24 mouse cellular contexts compared by ENCODE assay signal in the genomic region with DNA sequence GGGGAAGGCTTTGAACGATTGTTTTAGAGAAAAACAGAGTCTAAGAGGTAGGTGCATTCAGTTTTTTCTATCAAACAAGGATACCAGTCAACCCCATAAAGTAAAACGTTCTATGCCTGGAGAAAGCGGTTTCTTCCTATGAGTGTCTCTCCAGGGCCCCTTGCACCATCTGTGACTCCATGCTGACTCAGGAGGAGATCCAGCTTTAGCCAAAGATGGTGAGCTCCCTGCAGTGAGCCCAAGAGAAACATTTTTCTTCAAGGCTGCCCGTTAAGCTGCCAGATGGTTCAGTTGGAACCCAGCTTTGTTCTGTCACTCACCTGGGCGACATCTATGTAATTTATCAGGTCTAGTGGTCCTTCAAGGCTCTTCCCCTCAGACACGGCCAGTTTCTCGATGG. TPM values are rescaled to one million over a fixed set of nuclear protein-coding genes. Genes with fewer than 3 reads are reported as not detected.
A peak's percentile ranks its signal among the peaks of the same experiment; 100 is the strongest.
DNase-seq lines count a peak whose midpoint lies in the region; ATAC-seq and TF ChIP-seq lines count a peak whose summit lies in the region.
"Had no signal": no experiment of that assay in that cellular context is flagged by ENCODE, and none has a peak within 500 bp of the region (broad histone marks: within the 10 kb centered on the region; RNA-seq: fewer than 3 reads in every experiment).

No protein-coding gene starts in this region.

- H3K27me3 ChIP-seq in hindbrain, embryonic 13.5 days: no peaks in the 10 kb centered on the region
- no peaks in the 10 kb centered on the region for H3K27me3 ChIP-seq in hindbrain, embryonic 10.5 days (ENCODE audit: insufficient read depth, poor library complexity, severe bottlenecking)
- no peaks in the 10 kb centered on the region for H3K27me3 ChIP-seq in kidney, embryonic 16.5 days (ENCODE audit: insufficient read depth, low read length)
- H3K27me3 ChIP-seq in heart, embryonic 11.5 days (ENCODE audit: control insufficient read depth, insufficient read depth, low read length): no peaks in the 10 kb centered on the region
- H3K27me3 ChIP-seq: embryonic facial prominence, embryonic 12.5 days; forebrain, embryonic 12.5 days; heart, embryonic 15.5 days; kidney, embryonic 15.5 days; midbrain, embryonic 13.5 days had no signal

- H3K4me2 ChIP-seq in hindbrain, embryonic 13.5 days: no peak overlapping the region
- no peak overlapping the region for H3K4me2 ChIP-seq in kidney, embryonic 16.5 days (replicated peaks; ENCODE audit: low read depth, low read length)
- H3K4me2 ChIP-seq in heart, embryonic 11.5 days: no peak overlapping the region
- H3K4me2 ChIP-seq: embryonic facial prominence, embryonic 12.5 days; forebrain, embryonic 12.5 days; heart, embryonic 15.5 days; kidney, embryonic 15.5 days; lung, embryonic 14.5 days; midbrain, embryonic 13.5 days had no signal

- no peak for DNase-seq in hindbrain, embryonic 10.5 days (ENCODE audit: low spot score)
- DNase-seq in brain, embryonic 14.5 days (ENCODE audit: low read depth): peak; percentile 15
- peak; percentile 86 for DNase-seq in cerebellum, adult 9-10 months
- DNase-seq in right cerebral cortex, postnatal 14 days: no peak
- DNase-seq: adrenal gland, postnatal 25 days; B cell, adult 2 months; gastrocnemius, postnatal 36 days; heart, postnatal 4 days; kidney, postnatal 4 days; lung, embryonic 14.5 days; right cerebral cortex, postnatal 25 days; spleen, adult 18-20 months had no signal

- TF ChIP-seq CTCF in brain, embryonic 14.5 days (IDR thresholded peaks at IDR 0.05; ENCODE audit: borderline replicate concordance, extremely low read depth, insufficient read depth, insufficient read length): no peak

- no peak overlapping the region for H3K9ac ChIP-seq in hindbrain, embryonic 13.5 days
- H3K9ac ChIP-seq in kidney, embryonic 16.5 days (replicated peaks; ENCODE audit: low read length): no peak overlapping the region
- no peak overlapping the region for H3K9ac ChIP-seq in heart, embryonic 11.5 days (ENCODE audit: low read depth, low read length)
- H3K9ac ChIP-seq: embryonic facial prominence, embryonic 12.5 days; forebrain, embryonic 12.5 days; heart, embryonic 15.5 days; kidney, embryonic 15.5 days; liver, embryonic 14.5 days; lung, embryonic 14.5 days; midbrain, embryonic 13.5 days had no signal

- H3K27ac ChIP-seq in hindbrain, embryonic 13.5 days: peak overlapping the region; percentile 35; the same call in 1 of the 2 replicates
- H3K27ac ChIP-seq in hindbrain, embryonic 10.5 days: no peak overlapping the region
- H3K27ac ChIP-seq in kidney, embryonic 16.5 days (ENCODE audit: low read length): no peak overlapping the region
- H3K27ac ChIP-seq in heart, embryonic 11.5 days (ENCODE audit: low read depth, low read length): no peak overlapping the region
- H3K27ac ChIP-seq: embryonic facial prominence, embryonic 12.5 days; forebrain, embryonic 12.5 days; heart, embryonic 15.5 days; kidney, embryonic 15.5 days; liver, embryonic 14.5 days; midbrain, embryonic 13.5 days had no signal

- no peaks in the 10 kb centered on the region for H3K4me1 ChIP-seq in hindbrain, embryonic 13.5 days (replicated peaks)
- no peaks in the 10 kb centered on the region for H3K4me1 ChIP-seq in hindbrain, embryonic 10.5 days (replicated peaks)
- no peaks in the 10 kb centered on the region for H3K4me1 ChIP-seq in kidney, embryonic 16.5 days (ENCODE audit: insufficient read depth, low read length)
- no peaks in the 10 kb centered on the region for H3K4me1 ChIP-seq in heart, embryonic 11.5 days (ENCODE audit: control insufficient read depth, insufficient read depth, low read length)
- H3K4me1 ChIP-seq: embryonic facial prominence, embryonic 12.5 days; forebrain, embryonic 12.5 days; heart, embryonic 15.5 days; kidney, embryonic 15.5 days; midbrain, embryonic 13.5 days had no signal

- no peak for ATAC-seq in hindbrain, embryonic 13.5 days (ENCODE audit: low FRiP score)
- no peak for ATAC-seq in kidney, embryonic 16.5 days (ENCODE audit: low FRiP score, low TSS enrichment)
- ATAC-seq in heart, embryonic 11.5 days (replicated peaks; ENCODE audit: insufficient number of reproducible peaks, low FRiP score, low TSS enrichment): no peak
- ATAC-seq: activated CD4-positive, CD25-positive, alpha-beta regulatory T cell, adult 4 months; hindbrain, embryonic 16.5 days; intestine, embryonic 16.5 days; midbrain, embryonic 13.5 days had no signal

- no peak overlapping the region for H3K4me3 ChIP-seq in hindbrain, embryonic 13.5 days
- no peak overlapping the region for H3K4me3 ChIP-seq in hindbrain, embryonic 10.5 days
- no peak overlapping the region for H3K4me3 ChIP-seq in kidney, embryonic 16.5 days (ENCODE audit: low read length)
- no peak overlapping the region for H3K4me3 ChIP-seq in heart, embryonic 11.5 days (ENCODE audit: low read depth, low read length)
- H3K4me3 ChIP-seq: embryonic facial prominence, embryonic 12.5 days; forebrain, embryonic 12.5 days; heart, embryonic 15.5 days; kidney, embryonic 15.5 days; midbrain, embryonic 13.5 days had no signal

- no peaks in the 10 kb centered on the region for H3K9me3 ChIP-seq in hindbrain, embryonic 13.5 days
- no peaks in the 10 kb centered on the region for H3K9me3 ChIP-seq in hindbrain, embryonic 10.5 days
- H3K9me3 ChIP-seq in kidney, embryonic 16.5 days (ENCODE audit: low read length): no peaks in the 10 kb centered on the region
- no peaks in the 10 kb centered on the region for H3K9me3 ChIP-seq in heart, embryonic 11.5 days (replicated peaks; ENCODE audit: control insufficient read depth, low read length)
- H3K9me3 ChIP-seq: embryonic facial prominence, embryonic 12.5 days; forebrain, embryonic 12.5 days; heart, embryonic 15.5 days; kidney, embryonic 15.5 days; midbrain, embryonic 13.5 days had no signal

- peaks cover 42% of the 10 kb centered on the region for H3K36me3 ChIP-seq in hindbrain, embryonic 13.5 days
- peaks cover 47% of the 10 kb centered on the region for H3K36me3 ChIP-seq in hindbrain, embryonic 10.5 days
- H3K36me3 ChIP-seq in kidney, embryonic 16.5 days (ENCODE audit: insufficient read depth, low read length): peaks cover 25% of the 10 kb centered on the region
- H3K36me3 ChIP-seq in heart, embryonic 11.5 days (ENCODE audit: control insufficient read depth, insufficient read depth, low read length): peaks cover 17% of the 10 kb centered on the region

- WGBS in hindbrain, embryonic 13.5 days: 71% methylated on average over 7 of the region's 7 CpGs
- WGBS in hindbrain, embryonic 10.5 days: 83% methylated on average over 7 of the region's 7 CpGs
- whole genome bisulfite sequencing in kidney, embryonic 16.5 days: 84% methylated on average over 7 of the region's 7 CpGs
- WGBS in heart, embryonic 11.5 days (ENCODE audit: insufficient replicate concordance): 70% methylated on average over 7 of the region's 7 CpGs

- no peak for TF ChIP-seq POLR2A in brain, embryonic 14.5 days (IDR thresholded peaks at IDR 0.05; ENCODE audit: borderline replicate concordance, extremely low read depth, insufficient read depth, insufficient read length, poor library complexity, severe bottlenecking)

RNA-seq across cellular contexts. Expression of gene Cpsf3, which starts 10.7 kb away (rescaled TPM):
- polyA plus RNA-seq in hindbrain, embryonic 13.5 days (2015; fragmentation: Nextera tagmentation; extraction: Ambion mirVana): 97.7 and 98.1 TPM in 2 replicates
- polyA plus RNA-seq in hindbrain, embryonic 10.5 days (2016; fragmentation: Nextera tagmentation; extraction: Ambion mirVana): 122 and 139 TPM in 2 replicates
- polyA plus RNA-seq in brain, embryonic 14.5 days (2012; rRNA removed): 78.3 and 80.1 TPM in 2 replicates
- 118 and 123 TPM in 2 replicates for polyA plus RNA-seq in kidney, embryonic 16.5 days (2015; fragmentation: Nextera tagmentation; extraction: Ambion mirVana)
- 80.7 and 88.5 TPM in 2 replicates for polyA plus RNA-seq in heart, embryonic 11.5 days (2014; fragmentation: Nextera tagmentation; extraction: Ambion mirVana)

RNA-seq across cellular contexts. Expression of gene Itgb1bp1, which starts 11.6 kb away (rescaled TPM):
- 38.4 TPM in 2 replicates for polyA plus RNA-seq in hindbrain, embryonic 13.5 days (2015; fragmentation: Nextera tagmentation; extraction: Ambion mirVana)
- 44.0 and 45.7 TPM in 2 replicates for polyA plus RNA-seq in hindbrain, embryonic 10.5 days (2016; fragmentation: Nextera tagmentation; extraction: Ambion mirVana)
- polyA plus RNA-seq in brain, embryonic 14.5 days (2012; rRNA removed): 19.9 and 21.5 TPM in 2 replicates
- polyA plus RNA-seq in kidney, embryonic 16.5 days (2015; fragmentation: Nextera tagmentation; extraction: Ambion mirVana): 46.4 and 46.9 TPM in 2 replicates
- 36.6 and 41.6 TPM in 2 replicates for polyA plus RNA-seq in heart, embryonic 11.5 days (2014; fragmentation: Nextera tagmentation; extraction: Ambion mirVana)

RNA-seq across cellular contexts. Expression of gene Iah1, which starts 41.7 kb away (rescaled TPM):
- 37.9 and 39.3 TPM in 2 replicates for polyA plus RNA-seq in hindbrain, embryonic 13.5 days (2015; fragmentation: Nextera tagmentation; extraction: Ambion mirVana)
- polyA plus RNA-seq in hindbrain, embryonic 10.5 days (2016; fragmentation: Nextera tagmentation; extraction: Ambion mirVana): 45.4 and 48.6 TPM in 2 replicates
- polyA plus RNA-seq in brain, embryonic 14.5 days (2012; rRNA removed): 33.7 and 53.1 TPM in 2 replicates
- polyA plus RNA-seq in kidney, embryonic 16.5 days (2015; fragmentation: Nextera tagmentation; extraction: Ambion mirVana): 92.3 and 92.6 TPM in 2 replicates
- polyA plus RNA-seq in heart, embryonic 11.5 days (2014; fragmentation: Nextera tagmentation; extraction: Ambion mirVana): 42.9 and 50.2 TPM in 2 replicates

Comparison
In these comparisons a context has a peak if more than half of its experiments do, and no peak if none do; other contexts are left out.
1. DNase-seq: peak in brain, embryonic 14.5 days (single experiment) and cerebellum, adult 9-10 months (single experiment); none in hindbrain, embryonic 10.5 days (single experiment) and right cerebral cortex, postnatal 14 days (single experiment).